Mouse (Mus musculus) urinary bladder, postnatal 4 days (tissue): ENCODE measurements around the gene Car1.
"Not testable (repeated sequence)": the region's sequence is repeated elsewhere in the genome, so short reads cannot be mapped to it uniquely, and the experiment has no call there.

Experiments used
- DNase-seq, 2 experiments: peaks; one replicate each; pipeline ENCODE4 v3.0.0; 2021 to 2022; ENCODE audit warnings: low spot score in 2 of 2

Car1 gene

GRCm38 (mm10) chr3:14808211-14808610, at the start of gene Car1:
TSS of gene Car1 (minus strand) at chr3:14808368.
- no peak for DNase-seq

GRCm38 (mm10) chr3:14857874-14858273, 49.7 kb upstream of the Car1 start:
- DNase-seq = no peak

GRCm38 (mm10) chr3:14854446-14854845, 46.3 kb upstream of the Car1 start:
- DNase-seq = no peak

- DNase-seq = no peak
These were observed 45.8 kb upstream of the Car1 start for GRCm38 (mm10) chr3:14853966-14854365.

- no peak for DNase-seq
These were observed 40.6 kb upstream of the Car1 start for GRCm38 (mm10) chr3:14848587-14849254.

- no peak for DNase-seq
These were observed 31.4 kb upstream of the Car1 start for GRCm38 (mm10) chr3:14839466-14840118.

- no peak for DNase-seq
These were observed 30.8 kb upstream of the Car1 start for GRCm38 (mm10) chr3:14838936-14839335.

- DNase-seq = no peak
These were observed 24.6 kb upstream of the Car1 start for GRCm38 (mm10) chr3:14832766-14833165.

GRCm38 (mm10) chr3:14831219-14831835, 23.2 kb upstream of the Car1 start:
- DNase-seq = no peak

- DNase-seq = no peak
These were observed 20.7 kb upstream of the Car1 start for GRCm38 (mm10) chr3:14828896-14829295.

GRCm38 (mm10) chr3:14819844-14820504, 11.8 kb upstream of the Car1 start:
- no peak for DNase-seq

- not testable (repeated sequence) for DNase-seq
These were observed 7.2 kb upstream of the Car1 start for GRCm38 (mm10) chr3:14815396-14815795.

- no peak for DNase-seq
These were observed 1.5 kb downstream of the Car1 start for GRCm38 (mm10) chr3:14806702-14807101.

- DNase-seq = no peak
These were observed 2.2 kb downstream of the Car1 start for GRCm38 (mm10) chr3:14805962-14806361.

GRCm38 (mm10) chr3:14804906-14805305, 3.3 kb downstream of the Car1 start:
- DNase-seq = no peak

- no peak for DNase-seq
These were observed 11.1 kb downstream of the Car1 start for GRCm38 (mm10) chr3:14797069-14797468.

GRCm38 (mm10) chr3:14795292-14796020, 12.7 kb downstream of the Car1 start:
- no peak for DNase-seq

GRCm38 (mm10) chr3:14792032-14792431, 16.1 kb downstream of the Car1 start:
- DNase-seq = no peak

GRCm38 (mm10) chr3:14787607-14788006, 20.6 kb downstream of the Car1 start:
- DNase-seq = no peak

GRCm38 (mm10) chr3:14787136-14787535, 21.0 kb downstream of the Car1 start:
- DNase-seq = no peak

GRCm38 (mm10) chr3:14786551-14787079, 21.6 kb downstream of the Car1 start:
- DNase-seq = no peak

- no peak for DNase-seq
These were observed 22.8 kb downstream of the Car1 start for GRCm38 (mm10) chr3:14785353-14785752.
